Mouse (Mus musculus): ENCODE measurements around the gene Kat2b. TPM values are rescaled to one million over a fixed set of nuclear protein-coding genes. Genes with fewer than 3 reads are reported as not detected.
"Not testable (repeated sequence)": the region's sequence is repeated elsewhere in the genome, so short reads cannot be mapped to it uniquely, and the experiment has no call there.

Gene Kat2b
- total RNA-seq, 1 experiment, result 25.1 TPM

GRCm38 (mm10) chr17:53655959-53656358 lies 89.3 kb downstream of the Kat2b start:
- no peak overlapping the region for H3K9ac ChIP-seq (ENCODE audit: insufficient read depth, low read depth, low read length, poor library complexity, severe bottlenecking)
- no peak for TF ChIP-seq HCFC1 (IDR thresholded peaks at IDR 0.05; ENCODE audit: borderline replicate concordance, insufficient read depth, low read length)
- TF ChIP-seq ZC3H11A (IDR thresholded peaks at IDR 0.05; ENCODE audit: borderline replicate concordance, low read depth, low read length), result no peak
- TF ChIP-seq ZNF384 (IDR thresholded peaks at IDR 0.05; ENCODE audit: low read depth, low read length), result no peak
- no peak for TF ChIP-seq CHD2 (IDR thresholded peaks at IDR 0.05; ENCODE audit: low read depth, low read length)
- TF ChIP-seq MAFK (IDR thresholded peaks at IDR 0.05; ENCODE audit: insufficient read depth, low read depth, low read length), result no peak
- DNase-seq (ENCODE audit: low read depth, low spot score), result no peak
- peaks cover 22% of the 10 kb centered on the region for H3K36me3 ChIP-seq (ENCODE audit: control insufficient read depth, insufficient read depth, low read length, poor library complexity, severe bottlenecking)
- in situ Hi-C loops (cut with MboI; ENCODE audit: low sequenced_read_pairs in 2 of 2, unreplicated experiment in 2 of 2), result no loop called here
- no peaks in the 10 kb centered on the region for H3K9me3 ChIP-seq (ENCODE audit: control insufficient read depth, insufficient read depth, low read depth, low read length)
- H3K4me3 ChIP-seq (ENCODE audit: insufficient read depth in 1 of 2, low read depth in 1 of 2, low read length in 2 of 2, poor library complexity in 1 of 2, severe bottlenecking in 1 of 2), result no peak overlapping the region
- H3K27ac ChIP-seq (ENCODE audit: insufficient read depth, low read depth, low read length, poor library complexity, severe bottlenecking), result no peak overlapping the region
- peaks cover 0 to 5% of the 10 kb centered on the region in 2 experiments; a peak in 1 of 4 replicates for H3K4me1 ChIP-seq (ENCODE audit: control insufficient read depth in 2 of 2, insufficient read depth in 2 of 2, low read length in 2 of 2, poor library complexity in 1 of 2)

GRCm38 (mm10) chr17:53656369-53656860 lies 89.8 kb downstream of the Kat2b start:
- in situ Hi-C loops (cut with MboI; ENCODE audit: low sequenced_read_pairs in 2 of 2, unreplicated experiment in 2 of 2), result no loop called here
- no peaks in the 10 kb centered on the region for H3K9me3 ChIP-seq (ENCODE audit: control insufficient read depth, insufficient read depth, low read depth, low read length)
- peaks cover 0 to 5% of the 10 kb centered on the region in 2 experiments; a peak in 1 of 4 replicates for H3K4me1 ChIP-seq (ENCODE audit: control insufficient read depth in 2 of 2, insufficient read depth in 2 of 2, low read length in 2 of 2, poor library complexity in 1 of 2)
- H3K9ac ChIP-seq (ENCODE audit: insufficient read depth, low read depth, low read length, poor library complexity, severe bottlenecking), result no peak overlapping the region
- H3K36me3 ChIP-seq (ENCODE audit: control insufficient read depth, insufficient read depth, low read length, poor library complexity, severe bottlenecking), result peaks cover 22% of the 10 kb centered on the region
- DNase-seq (ENCODE audit: low read depth, low spot score), result no peak
- H3K27ac ChIP-seq (ENCODE audit: insufficient read depth, low read depth, low read length, poor library complexity, severe bottlenecking), result no peak overlapping the region
- TF ChIP-seq MAFK (IDR thresholded peaks at IDR 0.05; ENCODE audit: insufficient read depth, low read depth, low read length) (no peak), CHD2 (IDR thresholded peaks at IDR 0.05; ENCODE audit: low read depth, low read length) (no peak), ZNF384 (IDR thresholded peaks at IDR 0.05; ENCODE audit: low read depth, low read length) (no peak), ZC3H11A (IDR thresholded peaks at IDR 0.05; ENCODE audit: borderline replicate concordance, low read depth, low read length) (no peak), HCFC1 (IDR thresholded peaks at IDR 0.05; ENCODE audit: borderline replicate concordance, insufficient read depth, low read length) (no peak)
- no peak overlapping the region for H3K4me3 ChIP-seq (ENCODE audit: insufficient read depth in 1 of 2, low read depth in 1 of 2, low read length in 2 of 2, poor library complexity in 1 of 2, severe bottlenecking in 1 of 2)

- in situ Hi-C loops (cut with MboI; ENCODE audit: low sequenced_read_pairs in 2 of 2, unreplicated experiment in 2 of 2); H3K9me3 ChIP-seq (ENCODE audit: control insufficient read depth, insufficient read depth, low read depth, low read length); DNase-seq (ENCODE audit: low read depth, low spot score); H3K27ac ChIP-seq (ENCODE audit: insufficient read depth, low read depth, low read length, poor library complexity, severe bottlenecking); H3K4me1 ChIP-seq (ENCODE audit: control insufficient read depth in 2 of 2, insufficient read depth in 2 of 2, low read length in 2 of 2, poor library complexity in 1 of 2); H3K4me3 ChIP-seq (ENCODE audit: insufficient read depth in 1 of 2, low read depth in 1 of 2, low read length in 2 of 2, poor library complexity in 1 of 2, severe bottlenecking in 1 of 2); H3K9ac ChIP-seq (ENCODE audit: insufficient read depth, low read depth, low read length, poor library complexity, severe bottlenecking): not testable (repeated sequence)
- H3K36me3 ChIP-seq (ENCODE audit: control insufficient read depth, insufficient read depth, low read length, poor library complexity, severe bottlenecking), result peaks cover 25% of the 10 kb centered on the region
Measured at GRCm38 (mm10) chr17:53657391-53657790, 90.7 kb downstream of the Kat2b start.

GRCm38 (mm10) chr17:53658668-53659067 lies 92.0 kb downstream of the Kat2b start:
- H3K4me3 ChIP-seq (ENCODE audit: insufficient read depth in 1 of 2, low read depth in 1 of 2, low read length in 2 of 2, poor library complexity in 1 of 2, severe bottlenecking in 1 of 2), result no peak overlapping the region
- peaks cover 25% of the 10 kb centered on the region for H3K36me3 ChIP-seq (ENCODE audit: control insufficient read depth, insufficient read depth, low read length, poor library complexity, severe bottlenecking)
- H3K9me3 ChIP-seq (ENCODE audit: control insufficient read depth, insufficient read depth, low read depth, low read length), result no peaks in the 10 kb centered on the region
- no peak for DNase-seq (ENCODE audit: low read depth, low spot score)
- no peak overlapping the region for H3K9ac ChIP-seq (ENCODE audit: insufficient read depth, low read depth, low read length, poor library complexity, severe bottlenecking)
- in situ Hi-C loops (cut with MboI; ENCODE audit: low sequenced_read_pairs in 2 of 2, unreplicated experiment in 2 of 2), result no loop called here
- no peak overlapping the region for H3K27ac ChIP-seq (ENCODE audit: insufficient read depth, low read depth, low read length, poor library complexity, severe bottlenecking)
- peaks cover 0 to 5% of the 10 kb centered on the region in 2 experiments; a peak in 1 of 4 replicates for H3K4me1 ChIP-seq (ENCODE audit: control insufficient read depth in 2 of 2, insufficient read depth in 2 of 2, low read length in 2 of 2, poor library complexity in 1 of 2)
- TF ChIP-seq MAFK (IDR thresholded peaks at IDR 0.05; ENCODE audit: insufficient read depth, low read depth, low read length) (peak; percentile 90), CHD2 (IDR thresholded peaks at IDR 0.05; ENCODE audit: low read depth, low read length) (no peak)

GRCm38 (mm10) chr17:53659230-53659629 lies 92.6 kb downstream of the Kat2b start:
- no peak for DNase-seq (ENCODE audit: low read depth, low spot score)
- H3K4me1 ChIP-seq (ENCODE audit: control insufficient read depth in 2 of 2, insufficient read depth in 2 of 2, low read length in 2 of 2, poor library complexity in 1 of 2), result peaks cover 0 to 5% of the 10 kb centered on the region in 2 experiments; a peak in 1 of 4 replicates
- no peaks in the 10 kb centered on the region for H3K9me3 ChIP-seq (ENCODE audit: control insufficient read depth, insufficient read depth, low read depth, low read length)
- H3K27ac ChIP-seq (ENCODE audit: insufficient read depth, low read depth, low read length, poor library complexity, severe bottlenecking), result no peak overlapping the region
- TF ChIP-seq ZNF384 (IDR thresholded peaks at IDR 0.05; ENCODE audit: low read depth, low read length) (no peak), CHD2 (IDR thresholded peaks at IDR 0.05; ENCODE audit: low read depth, low read length) (no peak)
- H3K4me3 ChIP-seq (ENCODE audit: insufficient read depth in 1 of 2, low read depth in 1 of 2, low read length in 2 of 2, poor library complexity in 1 of 2, severe bottlenecking in 1 of 2), result no peak overlapping the region
- H3K36me3 ChIP-seq (ENCODE audit: control insufficient read depth, insufficient read depth, low read length, poor library complexity, severe bottlenecking), result peaks cover 25% of the 10 kb centered on the region
- no peak overlapping the region for H3K9ac ChIP-seq (ENCODE audit: insufficient read depth, low read depth, low read length, poor library complexity, severe bottlenecking)
- in situ Hi-C loops (cut with MboI; ENCODE audit: low sequenced_read_pairs in 2 of 2, unreplicated experiment in 2 of 2), result no loop called here
